Mouse (Mus musculus) mouse trophoblast stem cell (cell line): Measurements from ENCODE around the gene Fgf23.

Experiments used
- in situ Hi-C, 2 experiments: fragments of 300-500 bp; cut with MseI, MboI; formaldehyde crosslinking; loops; 2 replicates in 1 of 2; 3 replicates in 1 of 2; pipeline ENCODE4 v1.15.1; 2025

Fgf23 gene

DNA sequence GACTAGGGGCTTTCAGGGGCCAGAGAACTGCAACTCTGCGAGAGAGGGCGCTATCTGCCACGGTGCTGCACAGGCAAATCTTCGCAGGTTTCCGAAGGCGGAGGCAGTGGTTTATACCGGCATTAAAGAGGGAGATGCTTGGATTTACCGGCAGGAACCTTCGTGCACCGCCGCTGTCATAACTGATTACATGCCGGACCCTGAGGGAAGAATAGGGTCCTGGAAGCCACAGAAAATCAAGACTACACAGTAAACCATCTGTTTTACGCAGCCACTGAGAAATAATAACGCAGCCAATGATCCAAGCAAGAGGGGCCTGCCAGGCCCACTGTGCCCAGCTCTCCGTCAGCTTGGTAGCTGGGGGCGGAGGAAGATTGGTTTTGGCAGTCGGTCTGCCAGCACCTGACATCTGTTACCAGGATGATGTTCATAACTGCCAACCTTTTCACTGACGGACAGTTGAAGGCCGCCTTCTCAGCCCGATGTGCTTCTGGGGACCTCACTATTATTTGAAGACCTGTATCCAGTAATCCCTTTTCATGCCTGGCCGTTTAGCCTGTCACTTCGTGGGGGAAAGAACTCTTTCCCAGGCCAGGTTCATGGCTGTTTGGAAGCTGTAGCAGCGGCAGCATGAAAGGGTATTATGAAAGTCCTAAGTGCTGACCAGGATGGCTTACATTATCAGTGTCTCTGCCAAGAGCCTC lies 42.2 kb downstream of the Fgf23 start:
- in situ Hi-C loops: no loop called here

DNA sequence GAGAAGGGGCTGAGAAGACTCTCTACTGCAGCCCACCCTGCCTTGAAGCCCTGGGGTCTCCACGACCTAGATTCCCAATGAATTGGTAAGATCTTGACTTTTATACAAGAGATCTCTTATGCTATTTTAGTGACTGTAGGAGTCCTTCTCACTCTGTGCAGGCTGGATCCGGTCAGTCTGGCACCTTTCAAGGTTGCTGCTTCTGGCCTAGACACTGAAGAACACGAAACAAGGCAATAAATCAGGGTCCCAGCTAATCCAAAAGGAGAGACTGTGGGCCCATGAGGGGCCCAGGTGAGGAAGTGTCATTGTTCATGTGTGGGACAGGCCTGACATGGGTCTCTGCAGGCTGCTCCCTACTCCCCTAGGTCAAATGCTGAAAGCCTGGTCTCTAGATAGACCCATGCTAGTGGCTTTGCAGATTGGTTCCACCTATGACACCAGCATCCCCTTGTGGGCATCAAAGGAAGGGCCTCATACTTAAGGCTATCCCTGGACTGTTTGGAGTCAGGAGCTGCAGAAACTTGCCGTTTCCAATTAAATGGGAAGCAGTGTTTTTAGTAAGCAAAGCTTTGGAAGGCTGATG lies 49.6 kb downstream of the Fgf23 start:
- in situ Hi-C loops: no loop called here

DNA sequence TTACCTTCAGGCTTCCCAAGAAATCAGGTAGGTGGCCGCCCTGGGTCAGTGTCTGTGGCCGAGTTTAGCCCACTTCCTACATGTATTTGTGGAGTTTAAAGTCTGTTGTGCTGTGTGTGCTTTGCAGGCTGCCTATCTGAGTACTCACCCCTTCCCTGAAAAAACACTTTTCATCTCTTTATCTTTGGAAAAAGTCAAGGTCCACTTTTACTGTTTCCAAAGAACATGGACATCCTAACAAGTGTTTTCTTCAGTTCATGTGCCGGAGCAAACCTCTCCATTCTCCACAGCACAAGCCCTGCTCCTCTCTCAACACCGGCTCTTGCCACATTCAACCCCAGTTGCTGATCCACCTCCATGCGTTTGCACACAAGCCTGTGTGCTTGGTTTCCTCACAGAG lies 50.3 kb downstream of the Fgf23 start:
- in situ Hi-C loops: no loop called here

DNA sequence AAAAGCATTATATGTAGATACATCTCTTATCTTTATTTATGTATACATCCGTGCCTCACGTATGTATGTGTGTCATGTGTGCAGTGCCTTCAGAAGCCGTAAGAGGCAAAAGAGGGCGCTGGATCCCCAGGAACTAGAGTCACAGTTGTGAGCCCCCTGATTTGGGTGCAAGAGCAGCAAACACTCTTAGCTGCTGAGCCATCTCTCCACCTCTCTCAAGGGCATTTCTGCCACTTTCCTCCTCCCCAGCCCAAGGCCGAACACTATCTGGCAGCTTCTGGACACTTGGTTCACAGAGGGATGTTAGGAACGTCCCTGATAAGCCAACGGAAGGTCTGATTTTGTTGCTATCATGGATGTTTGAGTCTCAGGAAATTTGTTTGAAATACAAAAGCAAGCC lies 50.8 kb downstream of the Fgf23 start:
- in situ Hi-C loops: no loop called here

DNA sequence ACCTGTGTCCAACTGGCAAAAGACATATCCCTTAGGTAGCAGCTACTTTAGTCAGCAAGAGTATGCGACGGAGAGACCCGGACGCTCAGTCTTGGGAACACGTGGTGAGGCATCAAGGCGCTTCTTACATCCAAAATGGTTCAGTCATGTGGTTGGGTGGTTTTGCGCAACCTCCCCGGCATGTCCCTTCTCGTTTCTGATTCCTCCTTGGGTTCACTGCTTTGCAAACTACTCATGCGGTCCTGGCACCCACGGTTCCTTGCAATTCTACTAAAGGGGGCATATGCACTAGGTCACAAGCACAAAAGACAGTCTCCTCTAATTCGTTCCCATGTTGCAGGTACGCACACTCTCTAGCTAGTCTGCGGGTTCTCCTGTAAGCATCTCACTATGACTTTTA lies 57.0 kb downstream of the Fgf23 start:
- in situ Hi-C loops: no loop called here

DNA sequence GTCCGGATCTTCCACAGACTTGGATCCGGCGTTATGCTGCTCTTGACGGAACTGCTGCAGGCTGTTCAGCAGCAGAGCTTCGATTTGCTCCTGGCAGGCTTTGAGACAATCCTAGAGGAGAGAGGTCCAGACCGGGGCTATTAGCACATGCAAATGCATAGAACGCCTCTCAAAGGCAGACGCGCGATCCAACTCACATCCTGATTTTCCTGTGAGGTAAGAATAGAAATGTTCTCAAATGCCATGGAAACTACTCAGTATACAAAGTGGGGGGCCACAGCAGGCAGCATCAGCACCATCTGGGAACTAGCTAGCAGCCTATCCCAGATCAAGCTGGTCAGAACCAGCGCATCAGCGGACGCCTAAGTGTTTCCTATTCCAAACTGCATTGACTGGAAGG lies 57.7 kb downstream of the Fgf23 start:
- in situ Hi-C loops: no loop called here
